Mouse (Mus musculus) heart, postnatal 25 days (tissue): ENCODE measurements around the gene Zswim2. TPM values are rescaled to one million over a fixed set of nuclear protein-coding genes. Genes with fewer than 3 reads are reported as not detected.
"Not testable (repeated sequence)": the region's sequence is repeated elsewhere in the genome, so short reads cannot be mapped to it uniquely, and the experiment has no call there.

Experiments
- DNase-seq: peaks from one replicate; pipeline ENCODE4 v3.0.0; 2022; ENCODE audit warnings: low spot score
- intact Hi-C: fragments of 180-260 bp; cut with DNase I; formaldehyde crosslinking; loops from one replicate; pipeline ENCODE4 v1.15.1; 2025
- total RNA-seq, 2 experiments: library from RNA; stranded (reverse); gene quantifications; 2 replicates each; pipeline ENCODE4 v1.2.3; 2021

Zswim2 gene
- not detected for total RNA-seq

- DNase-seq = no peak
- intact Hi-C loops = no loop called here
Measured at GRCm38 (mm10) chr2:83940931-83941361, at the start of gene Zswim2. Gene Zswim2 (minus strand): TSS chr2:83941228.

- intact Hi-C loops, DNase-seq: not testable (repeated sequence)
Measured at GRCm38 (mm10) chr2:83990253-83990652, 49.2 kb upstream of the Zswim2 start, which contains the start of gene Gm13691. Gene Gm13691 (plus strand): TSS chr2:83990553.

GRCm38 (mm10) chr2:83984443-83984842 lies 43.4 kb upstream of the Zswim2 start, which contains the start of gene Gm13697:
Gene Gm13697 (plus strand): TSS chr2:83984743.
- intact Hi-C loops, DNase-seq: not testable (repeated sequence)

- intact Hi-C loops, DNase-seq: not testable (repeated sequence)
Measured at GRCm38 (mm10) chr2:83978633-83979032, 37.6 kb upstream of the Zswim2 start, which contains the start of gene Gm13694. Gene Gm13694 (plus strand): TSS chr2:83978933.

GRCm38 (mm10) chr2:83972823-83973222 lies 31.8 kb upstream of the Zswim2 start, which contains the start of gene Gm13696:
Gene Gm13696 (plus strand): TSS chr2:83973123.
- intact Hi-C loops = not testable (repeated sequence)

GRCm38 (mm10) chr2:83967013-83967412 lies 26.0 kb upstream of the Zswim2 start, which contains the start of gene Gm13695:
Gene Gm13695 (plus strand): TSS chr2:83967313.
- DNase-seq, intact Hi-C loops: not testable (repeated sequence)

More at GRCm38 (mm10) chr2:83972823-83973222, 31.8 kb upstream of the Zswim2 start, which contains the start of gene Gm13696:
- DNase-seq = not testable (repeated sequence)

GRCm38 (mm10) chr2:83961203-83961602 lies 20.2 kb upstream of the Zswim2 start, which contains the start of gene Gm13693:
Gene Gm13693 (plus strand): TSS chr2:83961503.
- intact Hi-C loops = not testable (repeated sequence)

GRCm38 (mm10) chr2:83955393-83955792 lies 14.4 kb upstream of the Zswim2 start, which contains the start of gene Gm13698:
Gene Gm13698 (plus strand): TSS chr2:83955693.
- intact Hi-C loops, DNase-seq: not testable (repeated sequence)

More at GRCm38 (mm10) chr2:83961203-83961602, 20.2 kb upstream of the Zswim2 start, which contains the start of gene Gm13693:
- DNase-seq = not testable (repeated sequence)

DNA sequence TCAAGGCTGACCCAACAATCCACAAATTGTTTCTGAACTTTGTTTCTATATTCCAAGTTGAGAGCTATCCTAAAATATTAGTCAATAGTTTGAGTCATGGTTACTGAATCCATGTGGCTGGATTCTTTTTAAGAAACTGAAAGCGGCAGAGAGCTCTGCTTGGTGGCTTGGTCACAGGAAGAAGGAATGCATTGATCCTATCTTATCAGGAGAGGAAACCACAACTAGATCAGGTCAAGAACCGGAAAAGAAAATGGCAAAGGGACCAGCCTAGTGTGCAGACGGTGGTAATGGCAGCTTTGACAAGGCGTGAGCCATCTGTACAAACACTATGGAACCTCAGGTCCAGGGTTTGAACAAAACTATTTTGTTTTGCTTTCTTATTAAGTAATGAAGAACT lies 764 bp upstream of the Zswim2 start:
- intact Hi-C loops = no loop called here
- DNase-seq = no peak

DNA sequence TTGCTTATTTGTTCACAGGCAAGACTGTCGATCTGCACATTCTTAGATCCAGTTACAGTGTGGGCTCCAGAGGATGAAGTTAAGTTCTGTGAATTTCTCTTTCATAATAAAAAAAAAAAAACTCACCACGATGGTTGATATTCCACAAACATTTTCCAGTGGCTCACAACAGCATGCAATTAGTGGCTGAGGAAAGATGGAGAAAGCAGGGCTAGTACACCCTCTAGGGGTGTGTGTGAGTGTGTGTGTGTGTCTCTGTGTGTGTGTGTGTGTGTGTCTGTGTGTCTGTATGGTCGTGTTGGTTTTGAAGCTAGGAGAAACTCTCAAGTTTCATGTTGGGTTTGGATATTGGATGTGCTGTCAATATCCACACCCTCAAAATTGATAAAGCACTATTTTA lies 350 bp upstream of the Zswim2 start:
- no peak for DNase-seq
- intact Hi-C loops = no loop called here

- intact Hi-C loops = no loop called here
- DNase-seq = no peak
Measured at GRCm38 (mm10) chr2:83929478-83930088, 11.4 kb downstream of the Zswim2 start.

- DNase-seq = no peak
- intact Hi-C loops = no loop called here
Measured at GRCm38 (mm10) chr2:83901896-83902540, 39.0 kb downstream of the Zswim2 start.

GRCm38 (mm10) chr2:83893701-83894100 lies 47.3 kb downstream of the Zswim2 start:
- intact Hi-C loops = no loop called here
- DNase-seq = no peak

- no peak for DNase-seq
- intact Hi-C loops = no loop called here
Measured at GRCm38 (mm10) chr2:83883850-83884420, 57.1 kb downstream of the Zswim2 start.

Other genes with a start within 250 kb of the Zswim2 start
- gene Itgav, start 216.8 kb downstream of the Zswim2 start, total RNA-seq = 10 to 100 TPM; 36.7 to 38.3 TPM
- gene Fam171b, start 128.6 kb downstream of the Zswim2 start, total RNA-seq = 1 to 10 TPM in 1 of 2 experiments, under 1 TPM in 1; 0.81 to 1.4 TPM
- under 1 TPM; 0.67 to 0.68 TPM for gene Gm13698, start 14.5 kb upstream of the Zswim2 start, total RNA-seq
- gene Gm13693, start 20.3 kb upstream of the Zswim2 start, total RNA-seq = under 1 TPM; 0.67 to 0.68 TPM
- gene Gm13695, start 26.1 kb upstream of the Zswim2 start, total RNA-seq = under 1 TPM; 0.67 to 0.68 TPM
- gene Gm13696, start 31.9 kb upstream of the Zswim2 start, total RNA-seq = under 1 TPM; 0.67 to 0.68 TPM
- under 1 TPM; 0.67 to 0.68 TPM for gene Gm13694, start 37.7 kb upstream of the Zswim2 start, total RNA-seq
- under 1 TPM; 0.67 to 0.68 TPM for gene Gm13697, start 43.5 kb upstream of the Zswim2 start, total RNA-seq
- gene Gm13691, start 49.3 kb upstream of the Zswim2 start, total RNA-seq = under 1 TPM; 0.67 to 0.68 TPM